Mouse (Mus musculus): ENCODE results near the gene Gm20503. TPM values are rescaled to one million over a fixed set of nuclear protein-coding genes. Genes with fewer than 3 reads are reported as not detected.

Gene Gm20503
- 1 to 10 TPM in 3 of 4 experiments, not detected in 1; 1.3 to 2.6 (median 1.5) TPM for total RNA-seq (2022)

- peak; percentile 72 to 87 for DNase-seq (ENCODE audit: low spot score in 2 of 2)
Observed at GRCm38 (mm10) chr4:59002948-59003805, at the start of gene Gm20503. Gene Gm20503, plus strand, starts transcription at chr4:59003210.

- DNase-seq (ENCODE audit: low spot score in 2 of 2), result no peak
Observed at GRCm38 (mm10) chr4:58961719-58962118, 41.3 kb upstream of the Gm20503 start.

- DNase-seq (ENCODE audit: low spot score in 2 of 2), result no peak
Observed at GRCm38 (mm10) chr4:58963271-58963670, 39.7 kb upstream of the Gm20503 start.

GRCm38 (mm10) chr4:58965136-58965535 lies 37.9 kb upstream of the Gm20503 start:
- no peak for DNase-seq (ENCODE audit: low spot score in 2 of 2)

- no peak for DNase-seq (ENCODE audit: low spot score in 2 of 2)
Observed at GRCm38 (mm10) chr4:58970678-58971077, 32.3 kb upstream of the Gm20503 start.

GRCm38 (mm10) chr4:58975711-58976110 lies 27.3 kb upstream of the Gm20503 start:
- DNase-seq (ENCODE audit: low spot score in 2 of 2), result no peak

GRCm38 (mm10) chr4:58981421-58981820 lies 21.6 kb upstream of the Gm20503 start:
- DNase-seq (ENCODE audit: low spot score in 2 of 2), result no peak

GRCm38 (mm10) chr4:58982806-58983205 lies 20.2 kb upstream of the Gm20503 start:
- DNase-seq (ENCODE audit: low spot score in 2 of 2), result no peak

GRCm38 (mm10) chr4:58985157-58985648 lies 17.8 kb upstream of the Gm20503 start:
- peak; percentile 59 to 85 for DNase-seq (ENCODE audit: low spot score in 2 of 2)

- peak; percentile 61 to 81 for DNase-seq (ENCODE audit: low spot score in 2 of 2)
Observed at GRCm38 (mm10) chr4:58986540-58987190, 16.3 kb upstream of the Gm20503 start, which contains the start of gene Ptgr1. Gene Ptgr1, minus strand, starts transcription at chr4:58987119.

- no peak for DNase-seq (ENCODE audit: low spot score in 2 of 2)
Observed at GRCm38 (mm10) chr4:58989303-58989898, 13.6 kb upstream of the Gm20503 start.

GRCm38 (mm10) chr4:58990609-58991434 lies 12.2 kb upstream of the Gm20503 start:
- DNase-seq (ENCODE audit: low spot score in 2 of 2), result no peak

- DNase-seq (ENCODE audit: low spot score in 2 of 2), result no peak
Observed at GRCm38 (mm10) chr4:58992195-58992594, 10.8 kb upstream of the Gm20503 start.

GRCm38 (mm10) chr4:58994762-58995161 lies 8.2 kb upstream of the Gm20503 start, which contains the start of gene Dnajc25:
Gene Dnajc25, plus strand, starts transcription at chr4:58995062.
- no peak for DNase-seq (ENCODE audit: low spot score in 2 of 2)

- no peak for DNase-seq (ENCODE audit: low spot score in 2 of 2)
Observed at GRCm38 (mm10) chr4:58995251-58995693, 7.7 kb upstream of the Gm20503 start.

GRCm38 (mm10) chr4:58997081-58997480 lies 5.9 kb upstream of the Gm20503 start:
- DNase-seq (ENCODE audit: low spot score in 2 of 2), result no peak

- no peak for DNase-seq (ENCODE audit: low spot score in 2 of 2)
Observed at GRCm38 (mm10) chr4:58998688-58999087, 4.3 kb upstream of the Gm20503 start.

- DNase-seq (ENCODE audit: low spot score in 2 of 2), result peak; percentile 64 to 84
Observed at GRCm38 (mm10) chr4:58999686-59000085, 3.3 kb upstream of the Gm20503 start.

GRCm38 (mm10) chr4:59000614-59001013 lies 2.4 kb upstream of the Gm20503 start:
- DNase-seq (ENCODE audit: low spot score in 2 of 2), result no peak

GRCm38 (mm10) chr4:59003806-59004200 lies 793 bp downstream of the Gm20503 start:
- no peak for DNase-seq (ENCODE audit: low spot score in 2 of 2)

- no peak for DNase-seq (ENCODE audit: low spot score in 2 of 2)
Observed at GRCm38 (mm10) chr4:59006211-59006610, 3.2 kb downstream of the Gm20503 start.
